Mouse (Mus musculus) bone marrow, adult 2 months (tissue): ENCODE measurements around the gene Tsen54.

Experiments used
- CTCF ChIP-seq: fragments of 200-500 bp; IDR thresholded peaks from 2 replicates; pipeline ENCODE4 v1.5.1; 2011; ENCODE audit warnings: low read length, control low read depth; ENCODE audit not compliant: control insufficient read depth, insufficient read depth
- POLR2A ChIP-seq: fragments of 200-500 bp; IDR thresholded peaks from 2 replicates; pipeline ENCODE4 v1.6.1; 2011; ENCODE audit warnings: low read depth, mild to moderate bottlenecking, control low read depth, low read length, borderline replicate concordance; ENCODE audit not compliant: control insufficient read depth

GRCm38 (mm10) chr11:115811381-115812093, 3.0 kb upstream of the Tsen54 start:
- no peak for TF ChIP-seq CTCF
- no peak for TF ChIP-seq POLR2A
